Mouse (Mus musculus) mouse trophoblast stem cell (cell line): ENCODE results near the gene Pkdrej.
"Not testable (repeated sequence)": the region's sequence is repeated elsewhere in the genome, so short reads cannot be mapped to it uniquely, and the experiment has no call there.

ENCODE experiments used
- in situ Hi-C, 2 experiments: fragments of 300-500 bp; cut with MseI, MboI; formaldehyde crosslinking; loops; 2 replicates in 1 of 2; 3 replicates in 1 of 2; pipeline ENCODE4 v1.15.1; 2025

Gene Pkdrej

GRCm38 (mm10) chr15:85821203-85822010 lies at the start of gene Pkdrej:
TSS of gene Pkdrej (minus strand) at chr15:85821734.
- in situ Hi-C loops: loop anchor here in 1 of 2 experiments (25.0 kb wide), 1 partner anchor 209 kb away; no protein-coding TSS in a partner anchor

- in situ Hi-C loops: no loop called here
These were observed 46.2 kb upstream of the Pkdrej start for GRCm38 (mm10) chr15:85867696-85868095.

GRCm38 (mm10) chr15:85865913-85866312 lies 44.4 kb upstream of the Pkdrej start:
- in situ Hi-C loops: not testable (repeated sequence)

- in situ Hi-C loops: loop anchor here in 1 of 2 experiments (10.0 kb wide), 1 partner anchor 145 kb away; no protein-coding TSS in a partner anchor
These were observed 38.0 kb upstream of the Pkdrej start, which contains the start of gene Gtse1 for GRCm38 (mm10) chr15:85859490-85860031. TSS of gene Gtse1 (plus strand) at chr15:85859745.

GRCm38 (mm10) chr15:85858980-85859489 lies 37.5 kb upstream of the Pkdrej start:
- in situ Hi-C loops: loop anchor here in 1 of 2 experiments (10.0 kb wide), 1 partner anchor 144 kb away; no protein-coding TSS in a partner anchor

- in situ Hi-C loops: loop anchor here in 1 of 2 experiments (10.0 kb wide), 1 partner anchor 137 kb away; no protein-coding TSS in a partner anchor
These were observed 30.3 kb upstream of the Pkdrej start for GRCm38 (mm10) chr15:85851656-85852392.

GRCm38 (mm10) chr15:85845071-85845470 lies 23.5 kb upstream of the Pkdrej start:
- in situ Hi-C loops: no loop called here

GRCm38 (mm10) chr15:85841796-85842360 lies 20.3 kb upstream of the Pkdrej start:
- in situ Hi-C loops: no loop called here

- in situ Hi-C loops: no loop called here
These were observed 19.4 kb upstream of the Pkdrej start for GRCm38 (mm10) chr15:85840983-85841382.

- in situ Hi-C loops: no loop called here
These were observed 15.4 kb upstream of the Pkdrej start for GRCm38 (mm10) chr15:85836887-85837286.

GRCm38 (mm10) chr15:85835335-85835734 lies 13.8 kb upstream of the Pkdrej start:
- in situ Hi-C loops: no loop called here

- in situ Hi-C loops: no loop called here
These were observed 11.1 kb upstream of the Pkdrej start for GRCm38 (mm10) chr15:85832599-85832998.

GRCm38 (mm10) chr15:85831954-85832590 lies 10.5 kb upstream of the Pkdrej start, which contains the start of gene Ttc38:
TSS of gene Ttc38 (plus strand) at chr15:85832306.
- in situ Hi-C loops: no loop called here

- in situ Hi-C loops: no loop called here
These were observed 7.9 kb upstream of the Pkdrej start for GRCm38 (mm10) chr15:85829470-85829869.

GRCm38 (mm10) chr15:85828071-85828470 lies 6.5 kb upstream of the Pkdrej start:
- in situ Hi-C loops: no loop called here

- in situ Hi-C loops: no loop called here
These were observed 5.1 kb upstream of the Pkdrej start for GRCm38 (mm10) chr15:85826676-85827075.

GRCm38 (mm10) chr15:85822011-85822359 lies 451 bp upstream of the Pkdrej start:
- in situ Hi-C loops: loop anchor here in 1 of 2 experiments (25.0 kb wide), 1 partner anchor 210 kb away; no protein-coding TSS in a partner anchor

- in situ Hi-C loops: loop anchor here in 1 of 2 experiments (25.0 kb wide), 1 partner anchor 201 kb away; no protein-coding TSS in a partner anchor
These were observed 8.1 kb downstream of the Pkdrej start for GRCm38 (mm10) chr15:85813428-85813827.

- in situ Hi-C loops: loop anchor here in 1 of 2 experiments (25.0 kb wide), 1 partner anchor 199 kb away; no protein-coding TSS in a partner anchor
These were observed 9.8 kb downstream of the Pkdrej start, which contains the start of gene Cdpf1 for GRCm38 (mm10) chr15:85811535-85812277. TSS of gene Cdpf1 (minus strand) at chr15:85811697.
